In genomic region chr14:86365032-86365431, GRCm38 (mm10) we compare ENCODE assay signal across 21 mouse cellular contexts.
"Had no signal": no experiment of that assay in that cellular context is flagged by ENCODE, and none has a peak within 500 bp of the region (broad histone marks: within the 10 kb centered on the region; RNA-seq: fewer than 3 reads in every experiment).

No protein-coding gene starts in this region.

- H3K9me3 ChIP-seq: neural tube, embryonic 12.5 days; neural tube, embryonic 15.5 days had no signal

- DNase-seq: kidney, adult 2 months; kidney, postnatal 25 days; layer of hippocampus, adult 9-11 months; liver, postnatal 0 days; lung, embryonic 14.5 days; lung, postnatal 10 days; lung, postnatal 4 days; right cerebral cortex, adult 18-20 months; right cerebral cortex, postnatal 14 days; right cerebral cortex, postnatal 4 days; thymus, adult 2 months; thymus, postnatal 14 days; thymus, postnatal 4 days had no signal

- H3K9ac ChIP-seq: liver, embryonic 14.5 days; liver, postnatal 0 days; lung, embryonic 14.5 days; neural tube, embryonic 12.5 days; neural tube, embryonic 15.5 days had no signal

- ATAC-seq: intestine, postnatal 0 days; liver, postnatal 0 days had no signal

- H3K36me3 ChIP-seq: neural tube, embryonic 12.5 days; neural tube, embryonic 15.5 days had no signal

- H3K27ac ChIP-seq: kidney, postnatal 0 days; layer of hippocampus, adult 2 months; liver, embryonic 14.5 days; neural tube, embryonic 12.5 days; neural tube, embryonic 15.5 days; stomach, postnatal 0 days had no signal

- H3K27me3 ChIP-seq: neural tube, embryonic 12.5 days; neural tube, embryonic 15.5 days had no signal

- H3K4me3 ChIP-seq: layer of hippocampus, adult 2 months; neural tube, embryonic 12.5 days; neural tube, embryonic 15.5 days had no signal

- H3K4me2 ChIP-seq: liver, embryonic 11.5 days; lung, embryonic 14.5 days; neural tube, embryonic 12.5 days; neural tube, embryonic 15.5 days had no signal
